Mouse (Mus musculus): ENCODE data around the gene Fcgr3. TPM values are rescaled to one million over a fixed set of nuclear protein-coding genes. Genes with fewer than 3 reads are reported as not detected.

Fcgr3 gene
- polyA plus RNA-seq, 1 experiment from 2014 or later = 8.3 TPM

GRCm38 (mm10) chr1:171036550-171037324 is 28.0 kb downstream of the Fcgr3 start:
- no peak overlapping the region; the same call in 1 of the 2 replicates for H3K9ac ChIP-seq (replicated peaks; ENCODE audit: low read length)
- H3K36me3 ChIP-seq (ENCODE audit: control insufficient read depth, insufficient read depth, low read length) = no peaks in the 10 kb centered on the region
- peaks cover 3% of the 10 kb centered on the region; the same call in 1 of the 2 replicates for H3K4me1 ChIP-seq (ENCODE audit: control insufficient read depth, insufficient read depth, low read length)
- 0 out of 2 replicates have a peak, but pooled peaks cover 7% of the 10 kb centered on the region for H3K27me3 ChIP-seq (ENCODE audit: control insufficient read depth, insufficient read depth, low read length)
- no peaks in the 10 kb centered on the region for H3K9me3 ChIP-seq (ENCODE audit: control insufficient read depth, low read length)
- ATAC-seq (ENCODE audit: low FRiP score, low TSS enrichment) (peak; percentile 73), DNase-seq (peak; percentile 92)
- peak overlapping the region; percentile 55 for H3K4me2 ChIP-seq (ENCODE audit: low read length)
- H3K27ac ChIP-seq (replicated peaks; ENCODE audit: low read depth, low read length) = no peak overlapping the region
- peak overlapping the region; percentile 35 for H3K4me3 ChIP-seq (replicated peaks; ENCODE audit: low read depth, low read length)
- WGBS = 3% methylated on average over 22 of the region's 22 CpGs

GRCm38 (mm10) chr1:171035611-171036010 is 29.1 kb downstream of the Fcgr3 start:
- ATAC-seq (ENCODE audit: low FRiP score, low TSS enrichment) (no peak), DNase-seq (no peak)
- no peaks in the 10 kb centered on the region for H3K9me3 ChIP-seq (ENCODE audit: control insufficient read depth, low read length)
- no peak overlapping the region for H3K4me3 ChIP-seq (replicated peaks; ENCODE audit: low read depth, low read length)
- H3K4me1 ChIP-seq (ENCODE audit: control insufficient read depth, insufficient read depth, low read length) = peaks cover 3% of the 10 kb centered on the region; the same call in 1 of the 2 replicates
- no peak overlapping the region for H3K27ac ChIP-seq (replicated peaks; ENCODE audit: low read depth, low read length)
- no peaks in the 10 kb centered on the region for H3K36me3 ChIP-seq (ENCODE audit: control insufficient read depth, insufficient read depth, low read length)
- H3K27me3 ChIP-seq (ENCODE audit: control insufficient read depth, insufficient read depth, low read length) = 0 out of 2 replicates have a peak, but pooled peaks cover 10% of the 10 kb centered on the region
- 51% methylated on average over 11 of the region's 11 CpGs for WGBS
- peak overlapping the region; percentile 33 for H3K4me2 ChIP-seq (ENCODE audit: low read length)
- no peak overlapping the region for H3K9ac ChIP-seq (replicated peaks; ENCODE audit: low read length)

GRCm38 (mm10) chr1:171034201-171034600 is 30.5 kb downstream of the Fcgr3 start:
- Histone ChIP-seq H3K36me3 (ENCODE audit: control insufficient read depth, insufficient read depth, low read length) (no peaks in the 10 kb centered on the region), H3K4me3 (replicated peaks; ENCODE audit: low read depth, low read length) (peak overlapping the region; percentile 61), H3K27me3 (ENCODE audit: control insufficient read depth, insufficient read depth, low read length) (0 out of 2 replicates have a peak, but pooled peaks cover 10% of the 10 kb centered on the region), H3K4me1 (ENCODE audit: control insufficient read depth, insufficient read depth, low read length) (peaks cover 3% of the 10 kb centered on the region; the same call in 1 of the 2 replicates), H3K9me3 (ENCODE audit: control insufficient read depth, low read length) (no peaks in the 10 kb centered on the region), H3K9ac (replicated peaks; ENCODE audit: low read length) (0 out of 2 replicates have a peak overlapping the region, but pooled peaks have one; percentile 0), H3K27ac (replicated peaks; ENCODE audit: low read depth, low read length) (no peak overlapping the region), H3K4me2 (ENCODE audit: low read length) (peak overlapping the region; percentile 88)
- ATAC-seq (ENCODE audit: low FRiP score, low TSS enrichment) (no peak), DNase-seq (peak; percentile 56)
- WGBS = 7% methylated on average over 11 of the region's 11 CpGs

DNA sequence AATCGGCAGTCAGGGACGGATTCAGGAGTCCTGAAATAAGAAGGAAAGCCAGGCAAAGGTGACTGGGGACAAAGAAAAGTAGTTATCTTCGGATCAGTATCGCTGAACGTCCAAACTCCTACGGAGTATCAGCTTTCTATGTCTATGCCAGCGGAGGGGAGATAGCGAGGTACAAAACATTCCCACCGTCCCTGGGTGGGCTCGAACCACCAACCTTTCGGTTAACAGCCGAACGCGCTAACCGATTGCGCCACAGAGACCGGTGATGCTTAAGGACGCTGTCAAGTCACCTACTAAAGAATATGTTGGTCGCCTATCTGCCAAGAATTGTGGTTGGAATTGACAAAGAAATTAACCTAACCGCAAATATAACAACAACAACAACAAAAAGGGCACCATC is 31.0 kb downstream of the Fcgr3 start:
- H3K9me3 ChIP-seq (ENCODE audit: control insufficient read depth, low read length) = no peaks in the 10 kb centered on the region
- DNase-seq = peak; percentile 93
- 0 out of 2 replicates have a peak, but pooled peaks cover 10% of the 10 kb centered on the region for H3K27me3 ChIP-seq (ENCODE audit: control insufficient read depth, insufficient read depth, low read length)
- H3K36me3 ChIP-seq (ENCODE audit: control insufficient read depth, insufficient read depth, low read length) = no peaks in the 10 kb centered on the region
- peaks cover 3% of the 10 kb centered on the region; the same call in 1 of the 2 replicates for H3K4me1 ChIP-seq (ENCODE audit: control insufficient read depth, insufficient read depth, low read length)
- peak overlapping the region; percentile 61 for H3K4me3 ChIP-seq (replicated peaks; ENCODE audit: low read depth, low read length)
- peak overlapping the region; percentile 88 for H3K4me2 ChIP-seq (ENCODE audit: low read length)
- under 1% methylated on average over 20 of the region's 20 CpGs for WGBS
- H3K27ac ChIP-seq (replicated peaks; ENCODE audit: low read depth, low read length) = no peak overlapping the region
- ATAC-seq (ENCODE audit: low FRiP score, low TSS enrichment) = peak; percentile 83
- H3K9ac ChIP-seq (replicated peaks; ENCODE audit: low read length) = peak overlapping the region; percentile 55

DNA sequence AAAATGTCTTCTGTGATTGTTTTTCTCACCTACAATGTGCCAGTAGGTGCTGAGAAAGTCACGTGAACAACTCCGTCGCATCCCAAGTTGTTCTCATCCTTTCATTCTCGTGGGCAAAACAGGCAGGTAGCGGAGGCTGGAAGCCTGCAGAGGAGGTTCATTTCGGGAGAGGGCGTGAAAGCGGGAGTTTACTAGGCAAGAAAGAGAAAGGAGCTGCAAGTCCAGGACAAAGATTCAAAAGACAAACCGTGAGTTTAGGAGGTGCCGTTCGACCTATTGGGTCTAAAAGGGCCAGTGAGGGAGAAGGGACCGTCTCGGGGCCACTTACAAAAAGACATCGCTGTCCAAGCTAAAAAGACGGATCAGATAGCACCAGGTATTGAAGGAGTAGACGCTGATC is 31.5 kb downstream of the Fcgr3 start:
- ATAC-seq (ENCODE audit: low FRiP score, low TSS enrichment) = no peak
- under 1% methylated on average over 16 of the region's 16 CpGs for WGBS
- Histone ChIP-seq H3K36me3 (ENCODE audit: control insufficient read depth, insufficient read depth, low read length) (no peaks in the 10 kb centered on the region), H3K9ac (replicated peaks; ENCODE audit: low read length) (peak overlapping the region; percentile 55), H3K9me3 (ENCODE audit: control insufficient read depth, low read length) (no peaks in the 10 kb centered on the region), H3K4me3 (replicated peaks; ENCODE audit: low read depth, low read length) (peak overlapping the region; percentile 61), H3K27ac (replicated peaks; ENCODE audit: low read depth, low read length) (no peak overlapping the region), H3K4me1 (ENCODE audit: control insufficient read depth, insufficient read depth, low read length) (peaks cover 3% of the 10 kb centered on the region; the same call in 1 of the 2 replicates), H3K4me2 (ENCODE audit: low read length) (peak overlapping the region; percentile 88), H3K27me3 (ENCODE audit: control insufficient read depth, insufficient read depth, low read length) (0 out of 2 replicates have a peak, but pooled peaks cover 10% of the 10 kb centered on the region)
- DNase-seq = peak; percentile 66

DNA sequence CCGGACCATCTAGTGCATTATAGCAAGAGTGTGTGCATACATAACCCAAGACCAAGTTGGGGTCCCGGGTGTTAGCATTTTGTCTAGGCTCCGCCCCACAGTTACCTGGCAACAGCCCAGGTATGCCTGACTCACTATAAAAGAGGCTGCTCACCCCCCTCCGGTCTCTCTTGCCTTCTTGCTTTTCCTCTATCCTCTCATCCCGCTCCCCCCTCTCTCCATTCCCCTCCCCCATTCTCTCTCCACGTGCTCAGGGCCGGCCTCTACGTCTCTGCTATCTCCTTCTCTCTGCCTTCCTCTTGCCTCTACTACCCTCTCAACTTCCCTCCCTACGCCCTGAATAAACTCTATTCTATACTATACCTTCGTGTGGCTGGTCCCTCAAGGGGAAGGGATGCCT is 32.0 kb downstream of the Fcgr3 start:
- H3K27me3 ChIP-seq (ENCODE audit: control insufficient read depth, insufficient read depth, low read length) = 0 out of 2 replicates have a peak, but pooled peaks cover 10% of the 10 kb centered on the region
- H3K4me1 ChIP-seq (ENCODE audit: control insufficient read depth, insufficient read depth, low read length) = peaks cover 3% of the 10 kb centered on the region; the same call in 1 of the 2 replicates
- H3K36me3 ChIP-seq (ENCODE audit: control insufficient read depth, insufficient read depth, low read length) = no peaks in the 10 kb centered on the region
- peak overlapping the region; percentile 61 for H3K4me3 ChIP-seq (replicated peaks; ENCODE audit: low read depth, low read length)
- DNase-seq = peak; percentile 57
- WGBS = 8% methylated on average over 10 of the region's 10 CpGs
- ATAC-seq (ENCODE audit: low FRiP score, low TSS enrichment) = no peak
- peak overlapping the region; percentile 88 for H3K4me2 ChIP-seq (ENCODE audit: low read length)
- peak overlapping the region; percentile 55; the same call in 1 of the 2 replicates for H3K9ac ChIP-seq (replicated peaks; ENCODE audit: low read length)
- H3K27ac ChIP-seq (replicated peaks; ENCODE audit: low read depth, low read length) = no peak overlapping the region
- H3K9me3 ChIP-seq (ENCODE audit: control insufficient read depth, low read length) = no peaks in the 10 kb centered on the region

DNA sequence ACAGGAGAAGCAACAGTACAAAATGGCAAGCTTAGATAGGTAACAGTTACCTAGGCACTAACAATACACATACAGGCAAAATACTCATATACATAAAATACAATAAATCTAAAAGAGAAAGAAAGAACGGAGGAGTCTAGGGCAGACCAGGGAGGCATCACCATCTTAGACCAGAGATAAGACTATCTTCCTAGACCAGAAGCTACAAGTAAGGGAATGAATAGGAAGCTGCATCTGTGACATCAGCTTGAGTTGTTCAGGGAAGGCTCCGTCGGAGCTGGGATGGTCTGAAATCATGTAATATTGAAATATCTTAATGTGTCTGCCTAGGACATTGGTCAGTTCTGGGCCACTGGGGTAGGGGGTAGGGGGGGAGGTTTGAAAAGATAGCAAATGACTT is 33.0 kb downstream of the Fcgr3 start:
- ATAC-seq (ENCODE audit: low FRiP score, low TSS enrichment) (no peak), DNase-seq (no peak)
- 0 out of 2 replicates have a peak, but pooled peaks cover 10% of the 10 kb centered on the region for H3K27me3 ChIP-seq (ENCODE audit: control insufficient read depth, insufficient read depth, low read length)
- H3K9ac ChIP-seq (replicated peaks; ENCODE audit: low read length) = no peak overlapping the region
- no peak overlapping the region for H3K4me2 ChIP-seq (ENCODE audit: low read length)
- 92% methylated on average over 3 of the region's 3 CpGs for WGBS
- no peaks in the 10 kb centered on the region for H3K36me3 ChIP-seq (ENCODE audit: control insufficient read depth, insufficient read depth, low read length)
- H3K27ac ChIP-seq (replicated peaks; ENCODE audit: low read depth, low read length) = no peak overlapping the region
- H3K9me3 ChIP-seq (ENCODE audit: control insufficient read depth, low read length) = no peaks in the 10 kb centered on the region
- H3K4me1 ChIP-seq (ENCODE audit: control insufficient read depth, insufficient read depth, low read length) = peaks cover 3% of the 10 kb centered on the region; the same call in 1 of the 2 replicates
- H3K4me3 ChIP-seq (replicated peaks; ENCODE audit: low read depth, low read length) = no peak overlapping the region

DNA sequence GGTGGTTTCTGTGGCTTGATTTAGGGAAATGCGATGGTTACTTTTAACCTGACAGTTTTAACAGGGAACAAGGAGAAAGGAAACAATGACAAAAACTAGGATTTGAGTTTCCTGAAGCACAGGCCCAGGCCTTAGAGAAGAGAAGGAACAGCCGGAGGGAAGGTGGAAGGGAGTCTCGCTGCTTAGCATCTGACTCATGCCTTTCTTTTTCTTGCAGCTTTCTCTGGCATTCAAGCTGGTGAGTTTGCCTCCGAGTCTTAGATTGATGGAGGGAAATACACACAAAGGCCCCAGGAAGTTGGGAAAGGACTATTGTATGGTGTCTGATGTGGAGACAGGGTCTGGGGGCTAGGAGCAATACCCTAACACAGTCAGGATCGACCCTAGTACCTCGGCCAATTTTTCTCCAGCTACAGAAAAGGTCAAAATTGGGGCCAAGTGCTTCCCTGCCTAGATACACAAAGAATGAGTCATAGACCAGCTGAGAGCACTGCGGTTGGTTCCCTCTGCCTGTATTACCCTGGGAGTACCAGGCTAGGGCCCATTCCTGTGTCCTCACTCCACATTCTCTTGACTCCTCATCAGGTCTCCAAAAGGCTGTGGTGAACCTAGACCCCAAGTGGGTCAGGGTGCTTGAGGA is 45.3 kb downstream of the Fcgr3 start:
- 91% methylated on average over 7 of the region's 7 CpGs for WGBS
- Histone ChIP-seq H3K27me3 (ENCODE audit: control insufficient read depth, insufficient read depth, low read length) (no peaks in the 10 kb centered on the region), H3K4me3 (replicated peaks; ENCODE audit: low read depth, low read length) (no peak overlapping the region), H3K9ac (replicated peaks; ENCODE audit: low read length) (no peak overlapping the region), H3K27ac (replicated peaks; ENCODE audit: low read depth, low read length) (no peak overlapping the region), H3K9me3 (ENCODE audit: control insufficient read depth, low read length) (no peaks in the 10 kb centered on the region), H3K36me3 (ENCODE audit: control insufficient read depth, insufficient read depth, low read length) (no peaks in the 10 kb centered on the region), H3K4me1 (ENCODE audit: control insufficient read depth, insufficient read depth, low read length) (no peaks in the 10 kb centered on the region), H3K4me2 (ENCODE audit: low read length) (no peak overlapping the region)
- ATAC-seq (ENCODE audit: low FRiP score, low TSS enrichment) (no peak), DNase-seq (no peak)
